Mouse (Mus musculus): Measurements from ENCODE around the gene Rdm1.

GRCm38 (mm10) chr11:101656356-101656755, 29.4 kb downstream of the Rdm1 start:
- TF ChIP-seq CTCF (IDR thresholded peaks at IDR 0.05; ENCODE audit: low read depth, low read length) (no peak), GATA1 (IDR thresholded peaks at IDR 0.05; ENCODE audit: borderline replicate concordance, low read length) (no peak)

Measured in G1E (cell line).